Mouse (Mus musculus) heart, adult 9 months (tissue): ENCODE measurements at regions not wholly inside any gene's neighbourhood (a gene's known extent, or its start where the extent isn't known, plus 50 kb on each side); places are given as distances from the start of the nearest gene placed in this dataset.

Experiments used
- DNase-seq, 2 experiments: peaks; one replicate each; pipeline ENCODE4 v3.0.0; 2022; ENCODE audit warnings: low spot score in 2 of 2

- DNase-seq, result peak in 1 of 2 experiments; percentile 2
Measured at GRCm38 (mm10) chrX:151708055-151708670, 92.4 kb upstream of the Huwe1 start.
